Mouse (Mus musculus): ENCODE results near the gene Pkd1.

GRCm38 (mm10) chr17:24638840-24639239, 89.2 kb downstream of the Pkd1 start:
- TF ChIP-seq CTCF (IDR thresholded peaks at IDR 0.05; ENCODE audit: borderline replicate concordance, insufficient read depth, low read length) (no peak), POLR2A (IDR thresholded peaks at IDR 0.05; ENCODE audit: low read depth, low read length) (no peak)
